Mouse (Mus musculus): ENCODE data around the gene Osbpl3.

DNA sequence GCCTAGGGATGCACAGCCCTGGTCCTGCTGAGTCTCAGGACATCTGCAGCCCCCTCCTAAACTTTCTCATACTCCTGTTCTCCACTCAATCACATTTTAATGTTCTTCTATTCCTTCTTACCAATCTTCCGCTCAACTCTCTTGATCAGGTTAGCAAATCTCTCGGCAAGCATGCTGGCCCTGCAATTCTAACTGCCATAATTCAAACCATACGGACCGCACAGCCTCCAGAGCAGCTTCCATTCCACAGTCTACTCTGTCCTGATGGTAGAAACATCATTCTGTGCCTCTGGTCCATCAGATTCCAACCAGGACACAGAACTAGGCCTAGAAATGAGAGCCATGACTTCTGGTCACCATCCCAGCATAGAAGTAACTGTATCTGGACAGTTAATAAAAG is 76.3 kb downstream of the Osbpl3 start:
- TF ChIP-seq CTCF (IDR thresholded peaks at IDR 0.05; ENCODE audit: insufficient read depth, low read depth, low read length) (no peak), POLR2A (IDR thresholded peaks at IDR 0.05; ENCODE audit: insufficient read depth, low read depth, low read length) (no peak)

Data from olfactory bulb, adult 2 months (tissue).